Mouse (Mus musculus) stomach, postnatal 0 days (tissue): ENCODE data around the gene Snw1. TPM values are rescaled to one million over a fixed set of nuclear protein-coding genes. Genes with fewer than 3 reads are reported as not detected.
A peak's percentile ranks its signal among the peaks of the same experiment; 100 is the strongest.

Source experiments
- ATAC-seq: fragments of 200-750 bp; cut with Nextera tagmentation; 2 replicates; pipeline ENCODE4 v1.8.0; 2017; ENCODE audit not compliant: low FRiP score, low TSS enrichment
- DNase-seq: peaks from one replicate; pipeline ENCODE4 v3.0.0-alpha.2; 2016; ENCODE audit warnings: low spot score
- H3K27ac ChIP-seq: fragments of 300-500 bp; sonication (generic); replicated peaks from 2 replicates; pipeline ENCODE4 v1.5.1; 2014; ENCODE audit warnings: mild to moderate bottlenecking, control low read depth
- H3K27me3 ChIP-seq: fragments of 300-500 bp; sonication (generic); 2 replicates; pipeline ENCODE4 v1.6.1; 2014; ENCODE audit warnings: low read length; ENCODE audit not compliant: control insufficient read depth, insufficient read depth
- H3K36me3 ChIP-seq: fragments of 300-500 bp; sonication (generic); 2 replicates; pipeline ENCODE4 v1.6.1; 2014; ENCODE audit warnings: low read length, mixed read lengths; ENCODE audit not compliant: control insufficient read depth, insufficient read depth
- H3K4me1 ChIP-seq: fragments of 300-500 bp; sonication (generic); replicated peaks from 2 replicates; pipeline ENCODE4 v1.6.1; 2014; ENCODE audit warnings: antibody characterized with exemption; ENCODE audit not compliant: control insufficient read depth, insufficient read depth
- H3K4me2 ChIP-seq: fragments of 300-500 bp; sonication (generic); replicated peaks from 2 replicates; pipeline ENCODE4 v1.6.1; 2014; ENCODE audit warnings: low read depth, mild to moderate bottlenecking, control low read depth, moderate library complexity
- H3K4me3 ChIP-seq: fragments of 300-500 bp; sonication (generic); 2 replicates; pipeline ENCODE4 v1.5.1; 2014; ENCODE audit warnings: low read depth, low read length, control low read depth
- H3K9ac ChIP-seq: fragments of 300-500 bp; sonication (generic); 2 replicates; pipeline ENCODE4 v1.6.1; 2014; ENCODE audit warnings: mild to moderate bottlenecking, low read length, control low read depth, mixed read lengths
- H3K9me3 ChIP-seq: fragments of 300-500 bp; sonication (generic); 2 replicates; pipeline ENCODE4 v1.6.1; 2016; ENCODE audit warnings: low read length; ENCODE audit not compliant: control insufficient read depth
- CTCF ChIP-seq: IDR thresholded peaks from 2 replicates; pipeline ENCODE4 v1.5.1; 2016; ENCODE audit warnings: antibody characterized with exemption, low read depth, mild to moderate bottlenecking, moderate library complexity
- EP300 ChIP-seq: optimal IDR thresholded peaks from 2 replicates; pipeline ENCODE3; 2016; ENCODE audit warnings: antibody characterized with exemption
- WGBS: fragments of 180-500 bp; shearing (Covaris S2); extraction: QIAGEN DNeasy Blood & Tissue Kit; methylation state at CpG from one replicate; pipeline ENCODE4 v1.1.7; 2014; 5-methylcytosine and 5-hydroxymethylcytosine counted together
- polyA plus RNA-seq: library from polyadenylated mRNA; unstranded; fragments of >200 nt; fragmentation: Nextera tagmentation; extraction: Ambion mirVana; gene quantifications from 2 replicates; pipeline ENCODE4 v1.2.1, GENCODE M21; 2015

The Snw1 gene
- polyA plus RNA-seq, 1 experiment from 2014 or later = 71.5 TPM

DNA sequence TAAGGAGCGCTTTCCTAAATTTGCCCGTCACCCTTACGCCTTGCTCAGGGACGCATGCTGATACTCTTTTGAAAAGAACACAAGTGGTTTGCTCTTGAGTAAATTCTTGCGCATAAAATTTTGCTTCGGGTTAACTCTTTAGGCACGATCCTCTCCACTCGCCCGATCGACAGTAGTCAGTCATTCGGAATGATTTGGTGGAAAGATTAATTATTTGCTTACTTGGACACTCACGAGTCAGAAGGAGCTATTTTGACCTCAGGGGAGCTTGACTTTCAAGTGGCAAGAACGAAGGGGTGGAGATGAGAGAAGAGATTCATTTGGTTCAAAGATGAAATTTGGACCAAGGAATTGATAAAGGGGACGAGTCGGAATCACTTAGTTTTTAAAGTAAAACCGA lies 27.9 kb downstream of the Snw1 start:
- DNase-seq = no peak
- H3K27me3 ChIP-seq = no peaks in the 10 kb centered on the region
- peak overlapping the region; percentile 62 for H3K4me2 ChIP-seq
- H3K27ac ChIP-seq = no peak overlapping the region
- TF ChIP-seq EP300 (no peak), CTCF (no peak)
- peak overlapping the region; percentile 96; the same call in 1 of the 2 replicates for H3K9ac ChIP-seq
- WGBS = 3% methylated on average over 16 of the region's 16 CpGs
- peak overlapping the region; percentile 99 for H3K4me3 ChIP-seq
- H3K9me3 ChIP-seq = no peaks in the 10 kb centered on the region
- 0 out of 2 replicates have a peak, but pooled peaks cover 3% of the 10 kb centered on the region for H3K4me1 ChIP-seq
- peaks cover 7% of the 10 kb centered on the region; the same call in 1 of the 2 replicates for H3K36me3 ChIP-seq
- ATAC-seq = no peak

- Histone ChIP-seq H3K4me3 (peak within 1 kb of the TSS; percentile 99), H3K9me3 (no peaks in the 10 kb centered on the region), H3K27ac (peak within 1 kb of the TSS; percentile 87), H3K9ac (peak within 1 kb of the TSS; percentile 96), H3K27me3 (no peaks in the 10 kb centered on the region), H3K4me2 (peak within 1 kb of the TSS; percentile 62), H3K4me1 (0 out of 2 replicates have a peak, but pooled peaks cover 3% of the 10 kb centered on the region), H3K36me3 (peaks cover 7% of the 10 kb centered on the region; the same call in 1 of the 2 replicates)
- DNase-seq = peak; percentile 92
- ATAC-seq = peak; percentile 94
- TF ChIP-seq EP300 (no peak), CTCF (no peak)
- under 1% methylated on average over 28 of the region's 28 CpGs for WGBS
Observed at GRCm38 (mm10) chr12:87443700-87444122, 28.4 kb downstream of the Snw1 start, which contains the start of the genes Slirp and Alkbh1. Gene Slirp, plus strand, starts transcription at chr12:87443896. Gene Alkbh1, minus strand, starts transcription at chr12:87444017.

DNA sequence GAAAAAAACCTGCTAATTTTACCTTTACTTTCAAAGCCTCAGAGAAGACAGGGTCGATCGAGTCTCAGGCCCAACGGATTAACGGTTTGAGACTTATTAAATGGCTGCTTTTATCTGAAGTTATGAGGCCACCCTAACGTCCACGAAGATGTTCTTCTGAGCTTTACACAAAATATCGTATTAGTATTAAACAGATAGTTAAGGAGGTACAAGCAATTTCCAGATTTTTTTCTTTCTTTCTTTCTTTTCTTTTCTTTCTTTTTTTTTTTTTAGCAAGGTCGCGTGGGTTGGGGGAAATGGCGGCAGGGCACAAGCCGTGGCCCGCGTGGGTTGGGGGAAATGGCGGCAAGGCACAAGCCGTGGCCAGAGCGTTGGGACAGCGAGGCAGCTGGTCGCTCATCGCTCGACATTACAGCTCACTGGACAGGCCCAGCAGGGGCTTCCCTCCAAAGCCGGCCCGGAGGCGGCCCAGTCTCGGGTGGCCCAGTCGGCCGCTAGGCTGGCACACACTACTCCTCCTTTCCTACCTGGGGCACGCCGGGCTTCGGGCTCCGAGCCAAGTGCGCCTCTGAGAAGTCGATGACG lies 28.9 kb downstream of the Snw1 start:
- no peaks in the 10 kb centered on the region for H3K9me3 ChIP-seq
- 0 out of 2 replicates have a peak, but pooled peaks cover 3% of the 10 kb centered on the region for H3K4me1 ChIP-seq
- H3K4me2 ChIP-seq = peak overlapping the region; percentile 62
- peaks cover 7% of the 10 kb centered on the region; the same call in 1 of the 2 replicates for H3K36me3 ChIP-seq
- TF ChIP-seq CTCF = no peak
- TF ChIP-seq EP300 = peak; percentile 40
- ATAC-seq (peak; percentile 84), DNase-seq (no peak)
- peak overlapping the region; percentile 96 for H3K9ac ChIP-seq
- peak overlapping the region; percentile 99 for H3K4me3 ChIP-seq
- WGBS = under 1% methylated on average over 33 of the region's 33 CpGs
- H3K27me3 ChIP-seq = no peaks in the 10 kb centered on the region
- peak overlapping the region; percentile 87 for H3K27ac ChIP-seq

- peak; percentile 31; the same call in 1 of the 2 replicates for ATAC-seq
- TF ChIP-seq EP300 (no peak), CTCF (no peak)
- peak overlapping the region; percentile 96 for H3K9ac ChIP-seq
- H3K4me1 ChIP-seq = 0 out of 2 replicates have a peak, but pooled peaks cover 3% of the 10 kb centered on the region
- peak overlapping the region; percentile 62 for H3K4me2 ChIP-seq
- H3K36me3 ChIP-seq = 0 out of 2 replicates have a peak, but pooled peaks cover 4% of the 10 kb centered on the region
- DNase-seq = peak; percentile 23
- H3K4me3 ChIP-seq = peak overlapping the region; percentile 99
- H3K9me3 ChIP-seq = no peaks in the 10 kb centered on the region
- 14% methylated on average over 12 of the region's 12 CpGs for WGBS
- H3K27ac ChIP-seq = peak overlapping the region; percentile 87
- no peaks in the 10 kb centered on the region for H3K27me3 ChIP-seq
Observed at GRCm38 (mm10) chr12:87442177-87443114, 29.6 kb downstream of the Snw1 start.

- WGBS = 77% methylated on average over 8 of the region's 8 CpGs
- H3K4me2 ChIP-seq = no peak overlapping the region
- H3K36me3 ChIP-seq = peaks cover 32% of the 10 kb centered on the region
- ATAC-seq (no peak), DNase-seq (no peak)
- no peaks in the 10 kb centered on the region for H3K9me3 ChIP-seq
- no peak overlapping the region for H3K9ac ChIP-seq
- no peak for TF ChIP-seq EP300
- TF ChIP-seq CTCF = no peak
- no peak overlapping the region for H3K27ac ChIP-seq
- H3K4me3 ChIP-seq = no peak overlapping the region
- no peaks in the 10 kb centered on the region for H3K4me1 ChIP-seq
- H3K27me3 ChIP-seq = no peaks in the 10 kb centered on the region
Observed at GRCm38 (mm10) chr12:87428885-87429284, 43.2 kb downstream of the Snw1 start.
